Mouse (Mus musculus) B cell, adult 67 days (primary cell): Measurements from ENCODE around the gene Slc5a2. TPM values are rescaled to one million over a fixed set of nuclear protein-coding genes. Genes with fewer than 3 reads are reported as not detected.

Experiments
- total RNA-seq, 2 experiments: library from RNA; stranded (reverse); gene quantifications; 4 replicates each; pipeline ENCODE4 v1.2.4; 2023

Slc5a2 gene
- total RNA-seq, result not detected

DNA sequence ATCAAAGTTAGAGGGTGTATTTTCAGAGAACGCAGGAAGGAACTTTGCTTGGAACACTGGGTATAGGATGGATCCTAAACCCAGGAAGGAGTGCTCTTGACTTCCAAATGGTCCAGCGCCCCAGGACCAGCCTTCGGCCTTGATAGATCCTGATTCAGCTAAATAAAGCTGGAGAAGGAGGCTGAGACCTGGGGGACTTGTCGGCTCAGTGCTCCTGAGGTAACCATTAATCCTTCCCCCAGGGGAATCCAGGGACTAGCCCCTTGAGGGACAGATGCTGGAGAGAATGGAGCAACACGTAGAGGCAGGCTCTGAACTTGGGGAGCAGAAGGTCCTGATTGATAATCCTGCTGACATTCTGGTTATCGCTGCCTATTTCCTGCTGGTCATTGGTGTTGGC lies at the start of gene Slc5a2:
Gene Slc5a2, plus strand, starts transcription at position 247 of the 400 bp plus-strand sequence.

DNA sequence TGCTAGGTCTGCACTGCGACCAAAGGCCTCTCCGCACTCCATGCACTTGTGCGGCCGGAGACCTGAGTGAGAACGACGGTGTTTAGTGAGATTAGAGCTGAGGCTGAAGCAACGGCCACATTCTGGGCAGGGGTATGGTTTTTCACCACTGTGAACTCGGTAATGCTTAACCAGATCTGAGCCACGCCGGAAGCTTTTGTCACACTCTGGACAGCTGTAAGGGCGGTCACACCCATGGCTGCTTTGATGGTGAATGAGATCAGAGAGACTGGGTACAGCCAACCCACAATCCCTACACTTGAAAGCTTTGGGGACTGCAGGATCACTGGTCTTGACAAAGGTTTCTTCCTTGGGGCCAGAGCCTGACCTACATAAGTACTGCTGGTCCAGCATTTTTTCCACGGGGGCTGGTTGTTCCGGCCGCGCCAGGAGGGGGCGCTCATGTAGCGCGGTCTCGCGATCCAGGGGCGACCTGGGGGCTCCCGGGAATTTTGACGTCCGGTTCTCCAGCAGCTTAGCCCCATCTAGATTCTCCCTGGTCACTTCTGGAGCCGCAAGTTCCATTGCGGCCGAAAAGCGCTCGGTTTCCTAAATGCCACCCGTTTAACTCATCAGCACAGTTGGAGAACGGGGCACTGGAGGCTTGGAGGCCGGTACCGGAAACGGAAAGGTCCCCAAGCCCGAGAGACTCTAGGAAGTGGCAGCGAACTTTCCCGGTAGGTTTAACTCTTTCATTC lies 28.4 kb upstream of the Slc5a2 start, which contains the start of gene Armc5:
Gene Armc5, plus strand, starts transcription at position 487 of the 737 bp plus-strand sequence.

DNA sequence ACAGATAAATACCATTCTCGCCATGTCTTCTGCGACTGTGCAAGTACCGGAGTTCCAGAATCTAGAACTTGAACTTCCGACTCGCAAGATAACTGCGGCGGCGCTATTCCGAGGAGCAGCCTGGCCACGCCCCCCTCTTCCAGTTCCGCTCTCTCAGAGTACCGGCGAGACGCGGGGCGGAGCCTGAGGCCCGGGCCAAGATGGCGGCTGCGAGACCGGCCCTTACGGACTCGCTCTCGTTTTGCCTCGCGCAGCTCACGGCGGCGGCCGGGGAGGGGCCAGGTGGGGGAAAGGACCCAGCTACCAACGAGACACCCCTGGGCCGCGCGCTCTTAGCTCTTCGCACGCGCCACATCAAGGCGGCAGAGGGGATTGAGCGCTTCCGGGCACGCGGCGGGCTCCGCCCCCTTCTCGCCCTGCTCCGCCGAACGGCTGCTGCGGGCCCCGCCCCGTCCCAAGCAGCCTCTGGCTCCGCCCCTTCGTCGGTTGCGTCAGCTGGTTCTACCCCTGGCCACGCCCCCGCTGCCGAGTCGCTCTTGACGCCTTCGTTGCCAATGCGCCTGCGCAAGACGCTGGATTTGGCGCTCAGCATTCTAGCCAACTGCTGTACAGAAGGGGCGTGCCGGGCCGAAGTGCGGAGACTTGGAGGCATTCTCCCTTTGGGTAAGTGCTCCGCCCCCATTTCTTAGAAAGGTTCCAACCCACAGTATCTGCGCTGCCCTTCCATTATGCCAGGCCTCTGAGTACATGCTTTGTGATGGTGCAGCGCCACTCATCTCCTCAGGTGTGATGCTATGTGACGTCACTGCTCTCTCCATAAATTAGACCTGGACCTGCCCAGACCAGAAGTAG lies 27.3 kb upstream of the Slc5a2 start, which contains the start of gene 9130023H24Rik:
Gene 9130023H24Rik, minus strand, starts transcription at position 105 of the 852 bp plus-strand sequence.

DNA sequence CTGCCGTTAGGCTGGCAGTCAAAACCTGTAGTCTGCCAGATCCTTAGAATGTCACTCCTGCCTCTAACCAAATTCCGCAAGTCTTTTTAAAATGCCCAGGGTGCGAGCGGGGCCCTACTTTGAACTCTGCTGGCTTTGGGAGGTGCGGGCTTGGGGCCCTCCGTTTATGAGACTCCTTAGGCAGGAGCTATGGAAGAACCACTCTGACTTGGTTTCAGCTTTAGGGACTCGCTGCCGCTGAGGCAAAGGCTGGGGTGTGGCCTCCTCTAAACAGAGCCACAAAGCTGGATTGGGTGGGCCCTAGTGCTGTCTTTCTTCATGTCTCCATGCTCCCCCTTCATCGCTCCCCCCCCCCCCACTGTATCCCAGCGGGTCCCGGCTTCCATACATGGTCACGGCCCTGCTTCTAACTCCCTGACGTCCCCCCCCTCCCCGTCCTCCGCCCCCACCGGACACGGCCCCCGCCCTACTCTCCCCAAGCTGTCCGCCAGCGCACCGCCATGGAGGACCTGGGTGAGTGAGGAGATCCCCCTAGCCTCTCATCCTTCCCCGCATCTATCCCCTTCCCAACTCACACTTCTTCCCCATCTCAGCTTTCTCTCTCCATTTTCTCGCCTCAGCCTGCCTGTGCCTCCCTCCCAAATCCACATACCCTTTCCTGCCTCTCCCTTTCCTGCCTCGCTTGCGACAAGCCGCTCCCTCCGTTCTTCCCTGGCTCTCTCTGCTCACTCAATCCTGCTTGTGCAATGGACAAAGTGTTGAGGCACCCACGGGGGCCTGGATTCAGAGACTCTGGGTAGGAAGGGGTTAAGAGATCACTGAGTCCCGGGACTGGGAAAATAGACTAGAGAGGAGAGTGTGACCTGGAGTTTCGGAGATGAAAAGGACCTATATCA lies 18.7 kb upstream of the Slc5a2 start, which contains the start of gene Tgfb1i1:
Gene Tgfb1i1, plus strand, starts transcription at position 317 of the 896 bp plus-strand sequence.

DNA sequence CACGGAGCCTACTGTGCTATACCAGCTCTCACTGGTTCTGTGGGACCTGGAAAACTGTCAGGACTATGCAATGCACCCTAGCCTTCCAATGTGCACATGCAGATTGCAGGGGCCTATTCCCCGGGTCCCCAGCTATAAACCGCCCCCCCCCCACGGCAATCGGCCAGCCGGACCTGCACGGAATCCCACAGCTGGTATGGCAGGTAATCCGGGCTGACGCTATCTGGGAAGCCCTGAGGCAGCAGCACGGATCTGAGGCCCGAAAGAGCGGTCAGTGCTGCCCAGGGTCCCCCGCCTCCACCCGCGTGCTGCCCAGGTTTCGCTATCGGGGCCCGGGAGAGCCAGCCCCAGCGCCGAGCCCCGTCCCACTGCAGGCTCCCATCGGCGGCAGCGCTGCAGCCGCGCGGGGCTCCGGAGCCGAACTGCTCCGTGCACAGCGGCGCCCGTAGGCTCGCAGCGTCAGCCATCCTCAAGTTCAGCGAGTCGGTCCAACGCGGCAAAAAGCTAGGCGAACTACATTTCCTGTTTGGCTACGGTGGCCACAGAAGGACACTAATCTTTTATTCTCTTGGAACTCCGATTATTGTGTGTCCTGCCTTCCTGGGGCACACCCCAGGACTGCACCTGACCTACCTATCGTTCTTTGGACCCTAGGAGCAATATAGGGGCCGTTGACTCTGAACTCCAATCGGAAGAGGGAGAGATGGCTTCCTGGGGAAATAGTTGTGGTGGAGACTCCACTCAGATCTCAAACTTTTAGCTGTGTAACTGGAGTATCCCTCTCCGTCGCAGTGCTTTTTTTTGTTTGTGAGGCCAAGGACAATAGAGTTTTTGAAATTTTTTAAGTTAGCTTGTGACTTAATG lies 32.4 kb downstream of the Slc5a2 start, which contains the start of gene BC017158:
Gene BC017158, minus strand, starts transcription at position 554 of the 864 bp plus-strand sequence.

Other genes starting within 250 kb of the Slc5a2 start
- gene Itgam, start 203.0 kb upstream of the Slc5a2 start, total RNA-seq, result 1 to 10 TPM; 1.7 to 1.8 TPM
- not detected for gene Gm49368, start 203.0 kb upstream of the Slc5a2 start, total RNA-seq
- 1 to 10 TPM in 1 of 2 experiments, under 1 TPM in 1; 0.53 to 1.3 TPM for gene Itgax, start 136.1 kb upstream of the Slc5a2 start, total RNA-seq
- gene Itgad, start 111.3 kb upstream of the Slc5a2 start, total RNA-seq, result 1 to 10 TPM; 1.2 to 3.3 TPM
- not detected for gene Cox6a2, start 59.3 kb upstream of the Slc5a2 start, total RNA-seq
- 10 to 100 TPM; 26.4 to 27.3 TPM for gene Armc5, start 28.3 kb upstream of the Slc5a2 start, total RNA-seq
- 1 to 10 TPM; 3.9 to 6.1 TPM for gene 9130023H24Rik, start 27.6 kb upstream of the Slc5a2 start, total RNA-seq
- gene Tgfb1i1, start 18.8 kb upstream of the Slc5a2 start, total RNA-seq, result 1 to 10 TPM; 2.5 to 5.9 TPM
- 10 to 100 TPM; 27.8 to 28.5 TPM for gene BC017158, start 32.5 kb downstream of the Slc5a2 start, total RNA-seq
- 10 to 100 TPM; 25.7 to 32.9 TPM for gene Rgs10, start 153.1 kb downstream of the Slc5a2 start, total RNA-seq
- 100 to 1,000 TPM; 165 to 194 TPM for gene Tial1, start 196.1 kb downstream of the Slc5a2 start, total RNA-seq